Mouse (Mus musculus) left cerebral cortex, postnatal 4 days (tissue): ENCODE data around the gene Prkcq. TPM values are rescaled to one million over a fixed set of nuclear protein-coding genes. Genes with fewer than 3 reads are reported as not detected.

Source experiments
- DNase-seq: peaks from one replicate; pipeline ENCODE4 v3.0.0-alpha.2; 2022
- intact Hi-C: fragments of 180-260 bp; cut with DNase I; formaldehyde crosslinking; loops from one replicate; pipeline ENCODE4 v1.15.1; 2025
- total RNA-seq, 2 experiments: library from RNA; stranded (reverse); gene quantifications; 2 replicates each; pipeline ENCODE4 v1.2.3; 2021

Prkcq gene
- total RNA-seq, 2 experiments from 2014 or later: 6.6 to 7.0 TPM

DNA sequence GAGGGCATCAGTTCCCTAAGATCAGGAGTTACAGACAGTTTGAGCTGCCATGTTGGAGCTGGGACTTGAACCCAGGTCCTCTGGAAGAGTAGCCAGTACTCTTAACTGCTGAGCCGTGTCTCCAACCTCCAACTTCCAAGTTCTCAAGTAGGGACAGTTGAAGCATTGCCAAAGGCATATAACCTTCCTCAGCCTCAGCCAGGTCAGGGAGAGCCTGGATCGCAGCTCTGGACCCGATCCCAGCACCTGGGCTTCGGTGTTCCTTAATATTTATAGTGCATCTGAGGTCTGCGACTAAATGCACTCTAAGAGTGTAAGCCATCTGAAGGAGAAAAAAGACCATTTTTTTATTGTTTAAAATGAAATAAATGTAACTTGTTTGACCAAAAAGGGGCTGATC lies 12.1 kb downstream of the Prkcq start:
- intact Hi-C loops: no loop called here

GRCm38 (mm10) chr2:11186586-11186985 lies 14.7 kb downstream of the Prkcq start:
- no peak for DNase-seq
- intact Hi-C loops: no loop called here

More for the DNA sequence above, 12.1 kb downstream of the Prkcq start:
- no peak for DNase-seq

DNA sequence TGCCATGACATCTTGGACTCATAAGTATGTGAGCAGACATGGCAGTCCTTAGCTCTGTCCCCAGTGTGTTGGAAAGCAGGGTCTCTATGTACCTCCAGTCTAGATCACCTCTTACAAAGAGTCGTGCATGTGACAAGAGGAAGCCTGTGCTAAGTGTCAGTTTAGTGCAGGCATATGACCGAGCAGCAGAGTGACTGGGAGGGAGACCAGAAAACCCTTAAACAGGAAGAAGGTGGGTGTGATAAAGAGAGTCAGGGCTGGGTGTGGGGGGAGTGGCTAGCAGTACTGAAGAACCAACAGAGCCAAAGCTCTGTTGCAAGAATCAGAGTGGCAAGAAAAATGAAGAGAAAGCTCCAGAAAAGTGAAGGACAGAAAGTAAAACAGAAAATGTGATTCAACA lies 15.3 kb downstream of the Prkcq start:
- no peak for DNase-seq

DNA sequence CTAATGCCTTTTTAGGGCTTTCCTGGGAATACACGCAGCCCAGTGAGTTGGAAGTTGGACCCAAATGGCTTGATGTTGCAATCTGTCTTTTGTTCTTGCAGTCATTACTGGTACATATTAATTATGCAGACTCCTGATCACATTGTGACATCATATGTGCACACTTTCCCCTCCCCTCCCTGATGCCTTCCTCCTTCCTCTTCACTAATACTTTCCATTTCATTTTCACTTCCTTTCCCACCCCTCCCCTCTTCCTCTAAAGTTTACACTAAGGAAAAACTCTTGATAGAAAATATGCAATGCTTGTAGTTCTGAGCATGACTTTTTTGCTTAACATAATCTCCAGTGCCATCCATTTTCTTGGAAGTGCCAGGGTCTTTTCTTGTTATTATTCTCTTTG lies 16.4 kb downstream of the Prkcq start:
- DNase-seq: no peak
- intact Hi-C loops: no loop called here

More for the DNA sequence above, 15.3 kb downstream of the Prkcq start:
- intact Hi-C loops: no loop called here

DNA sequence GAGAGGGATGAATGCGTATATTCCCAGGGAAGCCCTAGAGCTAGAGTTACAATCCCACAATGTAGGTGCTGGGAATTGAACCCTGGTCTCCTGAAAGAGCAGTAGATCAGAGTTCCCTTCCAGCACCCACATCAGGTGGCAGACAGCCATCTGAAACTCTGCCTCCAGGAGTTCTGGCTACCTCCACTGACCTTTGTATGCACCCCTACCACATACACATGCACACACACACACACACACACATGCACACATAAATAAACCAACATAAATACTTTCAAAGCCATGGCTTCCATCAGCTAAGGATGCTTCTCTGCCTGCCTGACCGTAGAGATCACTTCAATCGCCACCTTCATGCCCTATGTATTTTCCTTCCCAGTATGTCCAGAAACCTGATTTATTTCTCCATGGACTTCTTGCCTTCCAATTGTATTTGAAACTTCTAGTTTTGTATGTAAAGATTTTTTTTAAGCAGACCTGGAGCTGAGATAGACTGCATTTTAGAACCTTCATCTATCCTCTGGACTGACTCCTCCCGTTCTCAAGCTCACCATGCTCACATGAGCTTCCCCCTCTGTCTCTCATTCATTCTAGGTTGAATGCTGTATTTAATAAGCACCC lies 17.4 kb downstream of the Prkcq start:
- intact Hi-C loops: no loop called here
- DNase-seq: no peak

GRCm38 (mm10) chr2:11192281-11193098 lies 20.6 kb downstream of the Prkcq start:
- DNase-seq: no peak

GRCm38 (mm10) chr2:11193099-11193618 lies 21.3 kb downstream of the Prkcq start:
- DNase-seq: no peak
- intact Hi-C loops: no loop called here

More at GRCm38 (mm10) chr2:11192281-11193098, 20.6 kb downstream of the Prkcq start:
- intact Hi-C loops: no loop called here

DNA sequence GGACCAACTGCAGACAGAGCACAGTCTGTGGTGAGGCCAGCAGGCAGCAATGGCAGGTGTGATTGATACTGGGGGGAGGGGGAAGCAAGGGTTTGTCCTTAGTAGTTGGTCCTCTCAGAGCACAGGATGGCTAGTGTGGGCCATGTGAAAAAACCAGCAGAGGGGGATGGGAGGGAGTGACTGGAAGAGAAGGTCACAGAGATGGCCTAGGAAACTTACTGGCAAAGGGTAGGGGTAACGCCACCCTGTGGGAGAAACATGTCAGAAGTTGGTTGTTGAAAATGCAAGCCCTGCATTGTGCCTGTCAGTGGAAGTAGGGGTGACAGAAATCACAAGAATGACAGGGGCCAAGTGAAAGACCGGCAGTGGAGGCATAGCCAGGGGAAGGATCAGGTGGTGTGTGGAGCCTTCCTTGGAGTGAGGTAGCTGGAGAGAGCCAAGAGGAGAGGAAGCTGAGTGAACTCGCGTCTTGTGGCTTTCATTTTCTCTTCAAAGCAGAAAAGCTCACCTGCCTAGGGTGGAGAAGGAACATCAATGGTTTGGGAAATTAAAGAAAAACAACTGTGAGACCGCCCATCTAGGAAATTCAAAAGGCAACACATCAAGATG lies 22.9 kb downstream of the Prkcq start:
- no peak for DNase-seq
- intact Hi-C loops: no loop called here

GRCm38 (mm10) chr2:11196071-11196470 lies 24.2 kb downstream of the Prkcq start:
- DNase-seq: no peak
- intact Hi-C loops: no loop called here

DNA sequence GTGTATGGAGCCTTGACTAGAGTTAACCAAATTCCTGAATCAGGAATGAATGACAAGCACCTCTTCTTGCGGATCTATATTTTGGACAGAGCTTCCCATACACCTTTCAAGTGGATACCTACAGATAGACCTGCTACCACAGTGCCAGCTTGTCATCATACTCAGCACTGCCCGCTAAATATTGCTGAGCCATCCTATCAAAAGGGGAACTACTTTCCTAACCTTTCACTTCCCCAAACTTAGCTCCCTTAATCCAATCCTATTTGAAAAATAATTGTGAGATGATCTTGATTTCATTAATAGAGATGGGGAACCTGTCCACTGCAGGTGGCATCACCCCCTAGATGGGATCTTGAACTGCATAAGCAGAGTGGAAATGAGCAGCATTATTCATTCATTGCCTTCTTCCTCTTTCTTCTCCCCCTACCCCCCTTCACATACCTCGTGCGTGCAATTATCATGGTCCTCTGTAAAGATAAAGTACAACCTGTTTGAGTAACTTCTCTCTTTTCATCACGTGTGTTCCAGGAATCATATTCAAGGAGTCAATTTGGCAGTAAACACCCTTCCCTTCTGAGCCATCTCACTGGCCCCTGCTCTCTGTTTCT lies 25.1 kb downstream of the Prkcq start:
- intact Hi-C loops: no loop called here
- no peak for DNase-seq

- intact Hi-C loops: no loop called here
- DNase-seq: no peak
These were observed 27.7 kb downstream of the Prkcq start for GRCm38 (mm10) chr2:11199624-11200023.

DNA sequence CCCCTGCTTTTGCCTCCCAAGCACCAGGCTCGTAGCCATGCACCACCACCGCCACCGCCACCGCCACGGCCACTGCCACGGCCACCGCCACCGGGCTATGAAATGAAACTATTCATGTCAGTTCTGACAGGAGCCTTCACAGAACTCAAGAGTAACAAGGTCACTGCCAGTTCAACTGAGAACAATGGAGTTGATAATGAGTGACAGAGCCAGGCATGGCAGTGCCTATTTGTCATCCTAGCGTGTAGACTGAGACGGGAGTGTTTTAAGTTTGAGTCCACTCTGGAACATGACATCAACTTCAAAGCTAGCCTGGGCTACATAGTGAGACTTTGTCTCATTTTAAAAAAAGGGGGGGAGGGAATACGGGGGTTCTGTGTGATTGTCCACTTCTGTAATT lies 30.9 kb downstream of the Prkcq start:
- no peak for DNase-seq
- intact Hi-C loops: no loop called here

DNA sequence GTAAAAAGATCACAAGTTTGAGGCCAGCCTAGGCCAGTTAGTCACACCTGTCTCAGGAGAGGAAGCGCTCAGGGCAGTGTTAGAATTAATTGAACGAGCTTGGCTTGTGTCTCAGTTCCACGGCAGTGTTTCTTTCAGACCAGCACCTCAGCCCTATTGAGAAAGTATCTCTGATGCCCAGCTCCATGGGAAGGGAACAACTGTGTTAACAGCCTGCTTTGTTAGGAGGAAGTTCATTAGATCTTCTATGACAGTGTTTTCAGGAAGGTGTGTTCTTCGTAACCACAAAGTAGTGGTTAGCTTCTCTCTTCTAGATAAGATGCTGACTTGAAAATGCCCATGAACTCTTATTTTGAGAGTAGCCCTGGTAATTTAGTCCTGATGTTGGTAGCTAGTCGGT lies 31.4 kb downstream of the Prkcq start:
- intact Hi-C loops: no loop called here
- DNase-seq: no peak

DNA sequence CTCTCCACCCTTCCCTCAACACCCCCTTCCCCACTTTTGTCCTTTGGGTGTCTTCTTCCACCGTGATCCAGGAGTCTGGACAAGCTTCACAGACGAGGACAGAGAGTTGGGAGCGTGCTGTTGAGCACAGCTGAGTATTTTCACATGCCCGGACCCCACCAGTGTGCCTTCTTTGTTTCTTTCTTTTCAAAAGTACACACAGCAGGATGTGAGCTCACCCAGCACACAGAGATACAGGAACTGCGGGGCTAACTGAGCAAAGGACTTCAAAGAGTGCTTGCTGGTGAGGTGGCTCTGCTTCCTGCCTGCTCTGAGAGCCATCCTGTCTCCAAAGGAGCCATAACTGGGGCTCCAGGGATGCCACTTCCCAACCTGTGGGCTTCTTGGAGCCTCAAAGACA lies 32.3 kb downstream of the Prkcq start:
- intact Hi-C loops: no loop called here
- DNase-seq: no peak

DNA sequence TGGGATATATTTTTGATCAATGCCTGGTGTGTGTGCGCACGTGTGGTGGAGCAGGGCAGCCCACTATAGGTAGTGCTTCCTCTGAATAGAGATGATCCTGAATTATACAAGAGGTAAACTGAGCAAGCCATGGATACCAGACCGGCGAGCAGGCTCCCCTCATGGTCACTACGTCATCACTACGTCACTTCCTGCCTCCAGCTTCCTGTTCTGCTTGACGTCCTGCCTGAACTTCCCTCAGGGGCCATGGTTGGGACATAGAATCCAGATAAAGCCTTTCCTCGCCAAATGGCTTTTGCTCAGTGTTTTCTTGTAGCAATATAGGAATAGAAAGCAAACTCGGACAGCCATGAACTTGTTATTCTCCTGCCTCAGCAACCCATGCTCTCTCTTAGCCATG lies 33.1 kb downstream of the Prkcq start:
- intact Hi-C loops: no loop called here

DNA sequence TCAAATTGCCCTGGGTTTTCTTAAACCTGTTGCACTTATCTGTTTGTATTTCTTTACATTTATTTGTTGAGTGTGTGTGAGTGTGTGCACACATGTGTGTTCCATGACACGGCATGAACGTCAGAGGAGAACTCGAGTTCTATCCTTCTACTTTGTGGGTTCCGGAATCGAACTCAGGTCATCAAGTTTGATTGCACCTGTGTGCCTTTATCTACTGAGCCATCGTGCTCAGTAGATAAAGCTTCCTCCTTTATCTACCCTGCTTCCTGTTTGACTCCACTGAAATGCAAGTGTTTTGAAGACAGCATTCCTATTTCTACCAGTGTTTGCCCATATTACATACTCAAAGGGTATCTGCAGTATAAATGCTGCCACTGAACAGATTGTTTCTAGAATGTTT lies 33.8 kb downstream of the Prkcq start:
- intact Hi-C loops: no loop called here
- DNase-seq: no peak

More for the DNA sequence above, 33.1 kb downstream of the Prkcq start:
- no peak for DNase-seq

GRCm38 (mm10) chr2:11208263-11208662 lies 36.4 kb downstream of the Prkcq start:
- no peak for DNase-seq
- intact Hi-C loops: no loop called here

- intact Hi-C loops: no loop called here
- no peak for DNase-seq
These were observed 37.4 kb downstream of the Prkcq start for GRCm38 (mm10) chr2:11209335-11209734.

DNA sequence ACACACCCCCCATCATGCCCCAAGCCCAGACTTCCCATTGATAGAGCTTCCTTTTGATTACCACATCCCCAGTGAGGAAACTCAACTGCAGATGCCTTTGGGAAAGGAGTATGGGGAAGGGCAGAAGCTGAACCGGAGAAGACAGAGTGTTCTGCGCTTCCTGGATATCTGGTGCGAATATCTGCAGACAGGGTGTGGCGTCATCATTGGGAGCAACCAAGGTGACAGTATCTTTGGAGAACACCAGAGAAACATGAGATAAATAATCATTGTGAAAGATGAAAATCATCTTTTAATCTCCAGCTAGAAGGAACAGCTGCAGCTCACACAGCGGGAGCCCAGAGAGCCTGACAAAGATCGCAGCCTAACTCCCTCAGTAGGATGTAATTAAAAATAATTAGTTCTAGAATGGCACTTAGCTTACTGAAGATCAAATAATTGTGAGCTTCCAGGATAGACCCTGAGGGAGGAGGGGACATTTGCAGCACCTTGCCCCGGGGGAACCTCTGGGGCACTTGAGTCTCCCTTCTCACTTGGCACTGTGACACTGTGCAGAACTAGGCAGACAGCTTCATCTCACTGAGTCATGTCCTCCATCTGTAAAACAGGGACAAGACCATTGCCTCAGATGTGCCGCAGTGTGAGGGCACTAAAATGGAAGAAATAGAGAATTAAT lies 38.5 kb downstream of the Prkcq start:
- intact Hi-C loops: no loop called here
- no peak for DNase-seq

- intact Hi-C loops: no loop called here
- DNase-seq: no peak
These were observed 40.2 kb downstream of the Prkcq start for GRCm38 (mm10) chr2:11211961-11212562.
